Comparison of ENCODE assay signal across 10 mouse cellular contexts in genomic region chr2:11391725-11392124, GRCm38 (mm10).
DNase-seq lines count a peak whose midpoint lies in the region; ATAC-seq and TF ChIP-seq lines count a peak whose summit lies in the region.
"Had no signal": no experiment of that assay in that cellular context is flagged by ENCODE, and none has a peak within 500 bp of the region (broad histone marks: within the 10 kb centered on the region; RNA-seq: fewer than 3 reads in every experiment).

No protein-coding gene starts in this region.

- intact Hi-C loops in left cerebral cortex, postnatal 14 days (cut with DNase I) = loop anchor here (5.0 kb wide), 1 partner anchor 36 kb away; no protein-coding TSS in a partner anchor
- intact Hi-C loops in heart, postnatal 36 days (cut with DNase I) = no loop called here

- H3K9ac ChIP-seq in forebrain, postnatal 0 days = no peak overlapping the region
- no peak overlapping the region for H3K9ac ChIP-seq in neural tube, embryonic 15.5 days (replicated peaks)

- no peaks in the 10 kb centered on the region for H3K4me1 ChIP-seq in forebrain, postnatal 0 days (ENCODE audit: insufficient read depth)
- 0 out of 2 replicates have a peak, but pooled peaks cover 4% of the 10 kb centered on the region for H3K4me1 ChIP-seq in neural tube, embryonic 15.5 days

- TF ChIP-seq CTCF in forebrain, postnatal 0 days (IDR thresholded peaks at IDR 0.05; ENCODE audit: low read depth) = no peak

- no peaks in the 10 kb centered on the region for H3K9me3 ChIP-seq in forebrain, postnatal 0 days (ENCODE audit: low read length)
- no peaks in the 10 kb centered on the region for H3K9me3 ChIP-seq in neural tube, embryonic 15.5 days (replicated peaks)

- H3K4me2 ChIP-seq in forebrain, postnatal 0 days (ENCODE audit: low read depth) = no peak overlapping the region
- no peak overlapping the region for H3K4me2 ChIP-seq in neural tube, embryonic 15.5 days

- no peaks in the 10 kb centered on the region for H3K27me3 ChIP-seq in forebrain, postnatal 0 days (ENCODE audit: insufficient read depth, low read length)
- H3K27me3 ChIP-seq in neural tube, embryonic 15.5 days (replicated peaks) = no peaks in the 10 kb centered on the region
- H3K27me3 ChIP-seq: CH12.LX had no signal

- 4% methylated on average over 6 of the region's 6 CpGs for WGBS in forebrain, postnatal 0 days
- WGBS in neural tube, embryonic 15.5 days = 12% methylated on average over 6 of the region's 6 CpGs

- no peak overlapping the region for H3K27ac ChIP-seq in forebrain, postnatal 0 days (ENCODE audit: low read depth, low read length)
- no peak overlapping the region; the same call in 1 of the 2 replicates for H3K27ac ChIP-seq in neural tube, embryonic 15.5 days (replicated peaks)

- no peak overlapping the region for H3K4me3 ChIP-seq in forebrain, postnatal 0 days (ENCODE audit: low read depth, low read length)
- H3K4me3 ChIP-seq in neural tube, embryonic 15.5 days (replicated peaks) = no peak overlapping the region

- ATAC-seq in forebrain, postnatal 0 days = peak; percentile 92
- ATAC-seq in neural tube, embryonic 15.5 days (ENCODE audit: low FRiP score) = peak; percentile 89
- ATAC-seq in megakaryocyte progenitor cell, adult 5-6 weeks (replicated peaks; ENCODE audit: poor library complexity) = no peak

- H3K36me3 ChIP-seq in forebrain, postnatal 0 days (ENCODE audit: insufficient read depth) = no peaks in the 10 kb centered on the region
- no peaks in the 10 kb centered on the region for H3K36me3 ChIP-seq in neural tube, embryonic 15.5 days

- peak; percentile 10 to 11 for DNase-seq in left cerebral cortex, adult 9 months (ENCODE audit: low spot score in 2 of 2)
- no peak for DNase-seq in left cerebral cortex, adult 18-20 months (ENCODE audit: low spot score in 2 of 2)
- DNase-seq in forebrain, postnatal 0 days = peak; percentile 61
- peak; percentile 24 to 28 for DNase-seq in left cerebral cortex, postnatal 14 days (ENCODE audit: low spot score in 2 of 2)
- no peak for DNase-seq in heart, postnatal 36 days
- DNase-seq in urinary bladder, postnatal 10 days (ENCODE audit: low spot score) = no peak
- DNase-seq: liver had no signal

Comparison
In these comparisons a context has a peak if more than half of its experiments do, and no peak if none do; other contexts are left out.
1. DNase-seq: peak in left cerebral cortex, adult 9 months (2 of 2), forebrain, postnatal 0 days (single experiment) and left cerebral cortex, postnatal 14 days (2 of 2); none in left cerebral cortex, adult 18-20 months (0 of 2), heart, postnatal 36 days (0 of 2) and urinary bladder, postnatal 10 days (single experiment).